Mouse (Mus musculus): ENCODE data around the gene Irf6. TPM values are rescaled to one million over a fixed set of nuclear protein-coding genes. Genes with fewer than 3 reads are reported as not detected.
A peak's percentile ranks its signal among the peaks of the same experiment; 100 is the strongest.

Gene Irf6
- polyA plus RNA-seq (2016; fragmentation: Nextera tagmentation; extraction: Ambion mirVana): 3.1 and 4.7 TPM in 2 replicates

GRCm38 (mm10) chr1:193152872-193153271 is at the start of gene Irf6:
Gene Irf6 (plus strand): TSS chr1:193153111.
- Histone ChIP-seq H3K27ac (peak within 1 kb of the TSS; percentile 52; the same call in 1 of the 2 replicates), H3K9me3 (no peaks in the 10 kb centered on the region), H3K4me1 (peaks cover 31% of the 10 kb centered on the region), H3K27me3 (ENCODE audit: insufficient read depth, poor library complexity, severe bottlenecking) (peaks cover 62% of the 10 kb centered on the region), H3K36me3 (no peaks in the 10 kb centered on the region), H3K4me3 (peak within 1 kb of the TSS; percentile 57)
- DNase-seq (ENCODE audit: low spot score): peak; percentile 87
- WGBS: 1% methylated on average over 30 of the region's 30 CpGs

GRCm38 (mm10) chr1:193112093-193112492 is 40.8 kb upstream of the Irf6 start:
- Histone ChIP-seq H3K27ac (no peak overlapping the region), H3K4me3 (no peak overlapping the region), H3K27me3 (ENCODE audit: insufficient read depth, poor library complexity, severe bottlenecking) (no peaks in the 10 kb centered on the region), H3K4me1 (no peaks in the 10 kb centered on the region), H3K9me3 (no peaks in the 10 kb centered on the region), H3K36me3 (peaks cover 97% of the 10 kb centered on the region)
- WGBS: 93% methylated on average over 9 of the region's 9 CpGs
- DNase-seq (ENCODE audit: low spot score): no peak

GRCm38 (mm10) chr1:193122793-193123192 is 30.1 kb upstream of the Irf6 start:
- WGBS: 85% methylated on average over 7 of the region's 7 CpGs
- Histone ChIP-seq H3K9me3 (no peaks in the 10 kb centered on the region), H3K4me3 (no peak overlapping the region), H3K36me3 (peaks cover 86% of the 10 kb centered on the region), H3K27me3 (ENCODE audit: insufficient read depth, poor library complexity, severe bottlenecking) (no peaks in the 10 kb centered on the region), H3K4me1 (no peaks in the 10 kb centered on the region), H3K27ac (no peak overlapping the region)
- DNase-seq (ENCODE audit: low spot score): no peak

GRCm38 (mm10) chr1:193123290-193123689 is 29.6 kb upstream of the Irf6 start:
- Histone ChIP-seq H3K4me1 (no peaks in the 10 kb centered on the region), H3K36me3 (peaks cover 86% of the 10 kb centered on the region), H3K27ac (no peak overlapping the region), H3K9me3 (no peaks in the 10 kb centered on the region), H3K27me3 (ENCODE audit: insufficient read depth, poor library complexity, severe bottlenecking) (no peaks in the 10 kb centered on the region), H3K4me3 (no peak overlapping the region)
- DNase-seq (ENCODE audit: low spot score): no peak
- WGBS: 91% methylated on average over 6 of the region's 6 CpGs

GRCm38 (mm10) chr1:193125835-193126234 is 27.1 kb upstream of the Irf6 start:
- H3K27me3 ChIP-seq (ENCODE audit: insufficient read depth, poor library complexity, severe bottlenecking): no peaks in the 10 kb centered on the region
- no peak overlapping the region for H3K27ac ChIP-seq
- H3K4me1 ChIP-seq: peaks cover 11% of the 10 kb centered on the region; the same call in 1 of the 2 replicates
- H3K36me3 ChIP-seq: peaks cover 62% of the 10 kb centered on the region
- no peak overlapping the region for H3K4me3 ChIP-seq
- 88% methylated on average over 4 of the region's 4 CpGs for WGBS
- no peak for DNase-seq (ENCODE audit: low spot score)
- H3K9me3 ChIP-seq: no peaks in the 10 kb centered on the region

- Histone ChIP-seq H3K4me3 (no peak overlapping the region), H3K36me3 (peaks cover 40% of the 10 kb centered on the region), H3K4me1 (peaks cover 11% of the 10 kb centered on the region; the same call in 1 of the 2 replicates), H3K27me3 (ENCODE audit: insufficient read depth, poor library complexity, severe bottlenecking) (no peaks in the 10 kb centered on the region), H3K9me3 (no peaks in the 10 kb centered on the region), H3K27ac (no peak overlapping the region)
- no peak for DNase-seq (ENCODE audit: low spot score)
- 94% methylated on average over 6 of the region's 6 CpGs for WGBS
These were observed 24.9 kb upstream of the Irf6 start for GRCm38 (mm10) chr1:193128055-193128454.

- H3K4me1 ChIP-seq: peaks cover 11% of the 10 kb centered on the region; the same call in 1 of the 2 replicates
- H3K36me3 ChIP-seq: peaks cover 28% of the 10 kb centered on the region
- peak overlapping the region; percentile 89 for H3K27ac ChIP-seq
- no peak for DNase-seq (ENCODE audit: low spot score)
- WGBS: 20% methylated on average over 5 of the region's 5 CpGs
- peak overlapping the region; percentile 98 for H3K4me3 ChIP-seq
- H3K27me3 ChIP-seq (ENCODE audit: insufficient read depth, poor library complexity, severe bottlenecking): no peaks in the 10 kb centered on the region
- no peaks in the 10 kb centered on the region for H3K9me3 ChIP-seq
These were observed 23.6 kb upstream of the Irf6 start for GRCm38 (mm10) chr1:193129321-193129720.

- under 1% methylated on average over 61 of the region's 61 CpGs for WGBS
- Histone ChIP-seq H3K4me3 (peak within 1 kb of the TSS; percentile 98), H3K4me1 (peaks cover 11% of the 10 kb centered on the region; the same call in 1 of the 2 replicates), H3K27me3 (ENCODE audit: insufficient read depth, poor library complexity, severe bottlenecking) (no peaks in the 10 kb centered on the region), H3K36me3 (peaks cover 22% of the 10 kb centered on the region), H3K27ac (peak within 1 kb of the TSS; percentile 89), H3K9me3 (no peaks in the 10 kb centered on the region)
- DNase-seq (ENCODE audit: low spot score): peak; percentile 98
These were observed 23.0 kb upstream of the Irf6 start, which contains the start of gene Diexf for GRCm38 (mm10) chr1:193129786-193130455. Gene Diexf (minus strand): TSS chr1:193130272.

GRCm38 (mm10) chr1:193130456-193130825 is 22.5 kb upstream of the Irf6 start:
- no peak for DNase-seq (ENCODE audit: low spot score)
- Histone ChIP-seq H3K27me3 (ENCODE audit: insufficient read depth, poor library complexity, severe bottlenecking) (no peaks in the 10 kb centered on the region), H3K9me3 (no peaks in the 10 kb centered on the region), H3K4me3 (peak overlapping the region; percentile 98), H3K36me3 (peaks cover 19% of the 10 kb centered on the region), H3K4me1 (peaks cover 11% of the 10 kb centered on the region; the same call in 1 of the 2 replicates), H3K27ac (peak overlapping the region; percentile 89)
- 25% methylated on average over 11 of the region's 11 CpGs for WGBS

GRCm38 (mm10) chr1:193130839-193131238 is 22.1 kb upstream of the Irf6 start:
- Histone ChIP-seq H3K27ac (peak overlapping the region; percentile 89), H3K4me1 (peaks cover 11% of the 10 kb centered on the region; the same call in 1 of the 2 replicates), H3K4me3 (peak overlapping the region; percentile 98), H3K36me3 (peaks cover 19% of the 10 kb centered on the region), H3K27me3 (ENCODE audit: insufficient read depth, poor library complexity, severe bottlenecking) (no peaks in the 10 kb centered on the region), H3K9me3 (no peaks in the 10 kb centered on the region)
- no peak for DNase-seq (ENCODE audit: low spot score)
- WGBS: 79% methylated on average over 8 of the region's 8 CpGs

GRCm38 (mm10) chr1:193131311-193131948 is 21.5 kb upstream of the Irf6 start:
- peaks cover 18% of the 10 kb centered on the region for H3K36me3 ChIP-seq
- no peak for DNase-seq (ENCODE audit: low spot score)
- no peaks in the 10 kb centered on the region for H3K27me3 ChIP-seq (ENCODE audit: insufficient read depth, poor library complexity, severe bottlenecking)
- WGBS: 76% methylated on average over 6 of the region's 6 CpGs
- no peak overlapping the region for H3K27ac ChIP-seq
- no peak overlapping the region for H3K4me3 ChIP-seq
- no peaks in the 10 kb centered on the region for H3K9me3 ChIP-seq
- peaks cover 11% of the 10 kb centered on the region; the same call in 1 of the 2 replicates for H3K4me1 ChIP-seq

GRCm38 (mm10) chr1:193132385-193132784 is 20.5 kb upstream of the Irf6 start:
- H3K9me3 ChIP-seq: no peaks in the 10 kb centered on the region
- no peak for DNase-seq (ENCODE audit: low spot score)
- no peak overlapping the region for H3K4me3 ChIP-seq
- no peaks in the 10 kb centered on the region for H3K27me3 ChIP-seq (ENCODE audit: insufficient read depth, poor library complexity, severe bottlenecking)
- H3K27ac ChIP-seq: no peak overlapping the region
- peaks cover 11% of the 10 kb centered on the region; the same call in 1 of the 2 replicates for H3K4me1 ChIP-seq
- peaks cover 9% of the 10 kb centered on the region for H3K36me3 ChIP-seq

- 71% methylated on average over 1 of the region's 1 CpGs for WGBS
- DNase-seq (ENCODE audit: low spot score): no peak
- H3K9me3 ChIP-seq: no peaks in the 10 kb centered on the region
- no peak overlapping the region for H3K4me3 ChIP-seq
- no peaks in the 10 kb centered on the region for H3K36me3 ChIP-seq
- H3K27me3 ChIP-seq (ENCODE audit: insufficient read depth, poor library complexity, severe bottlenecking): no peaks in the 10 kb centered on the region
- H3K27ac ChIP-seq: no peak overlapping the region
- H3K4me1 ChIP-seq: peaks cover 14% of the 10 kb centered on the region; the same call in 1 of the 2 replicates
These were observed 19.2 kb upstream of the Irf6 start for GRCm38 (mm10) chr1:193133726-193134125.

All from heart, embryonic 10.5 days (tissue).